Mouse (Mus musculus): ENCODE measurements around the gene Prkab1. TPM values are rescaled to one million over a fixed set of nuclear protein-coding genes. Genes with fewer than 3 reads are reported as not detected.

The Prkab1 gene
- polyA plus RNA-seq, 1 experiment from 2014 or later: 71.1 TPM

GRCm38 (mm10) chr5:115979134-115979696 lies 45.1 kb downstream of the Prkab1 start:
- Histone ChIP-seq H3K27ac (ENCODE audit: low read length) (no peak overlapping the region; the same call in 1 of the 2 replicates), H3K27me3 (ENCODE audit: control insufficient read depth, insufficient read depth, low read length) (no peaks in the 10 kb centered on the region), H3K36me3 (ENCODE audit: control insufficient read depth, insufficient read depth, low read length) (no peaks in the 10 kb centered on the region; the same call in 1 of the 2 replicates), H3K9me3 (replicated peaks; ENCODE audit: control insufficient read depth, low read length) (no peaks in the 10 kb centered on the region), H3K4me3 (replicated peaks; ENCODE audit: low read length) (no peak overlapping the region), H3K4me1 (ENCODE audit: control insufficient read depth, insufficient read depth, low read length) (0 out of 2 replicates have a peak, but pooled peaks cover 4% of the 10 kb centered on the region), H3K4me2 (ENCODE audit: low read depth, low read length) (no peak overlapping the region), H3K9ac (ENCODE audit: low read length) (no peak overlapping the region)
- no peak for ATAC-seq (ENCODE audit: insufficient read depth, low FRiP score)
- 64% methylated on average over 16 of the region's 16 CpGs for WGBS

GRCm38 (mm10) chr5:115978255-115978654 lies 46.1 kb downstream of the Prkab1 start:
- Histone ChIP-seq H3K27ac (ENCODE audit: low read length) (peak overlapping the region; percentile 71), H3K27me3 (ENCODE audit: control insufficient read depth, insufficient read depth, low read length) (no peaks in the 10 kb centered on the region)
- WGBS: 68% methylated on average over 5 of the region's 5 CpGs

GRCm38 (mm10) chr5:115977757-115978156 lies 46.6 kb downstream of the Prkab1 start:
- Histone ChIP-seq H3K4me1 (ENCODE audit: control insufficient read depth, insufficient read depth, low read length) (0 out of 2 replicates have a peak, but pooled peaks cover 4% of the 10 kb centered on the region), H3K36me3 (ENCODE audit: control insufficient read depth, insufficient read depth, low read length) (peaks cover 4% of the 10 kb centered on the region; the same call in 1 of the 2 replicates), H3K27ac (ENCODE audit: low read length) (peak overlapping the region; percentile 71), H3K4me2 (ENCODE audit: low read depth, low read length) (peak overlapping the region; percentile 16; the same call in 1 of the 2 replicates), H3K4me3 (replicated peaks; ENCODE audit: low read length) (no peak overlapping the region), H3K9ac (ENCODE audit: low read length) (peak overlapping the region; percentile 25; the same call in 1 of the 2 replicates), H3K27me3 (ENCODE audit: control insufficient read depth, insufficient read depth, low read length) (no peaks in the 10 kb centered on the region), H3K9me3 (replicated peaks; ENCODE audit: control insufficient read depth, low read length) (no peaks in the 10 kb centered on the region)
- WGBS: 55% methylated on average over 10 of the region's 10 CpGs
- peak; percentile 51; the same call in 1 of the 2 replicates for ATAC-seq (ENCODE audit: insufficient read depth, low FRiP score)

More at GRCm38 (mm10) chr5:115978255-115978654, 46.1 kb downstream of the Prkab1 start:
- peaks cover 4% of the 10 kb centered on the region; the same call in 1 of the 2 replicates for H3K36me3 ChIP-seq (ENCODE audit: control insufficient read depth, insufficient read depth, low read length)
- H3K9me3 ChIP-seq (replicated peaks; ENCODE audit: control insufficient read depth, low read length): no peaks in the 10 kb centered on the region
- peak overlapping the region; percentile 25; the same call in 1 of the 2 replicates for H3K9ac ChIP-seq (ENCODE audit: low read length)
- no peak overlapping the region for H3K4me3 ChIP-seq (replicated peaks; ENCODE audit: low read length)
- H3K4me2 ChIP-seq (ENCODE audit: low read depth, low read length): no peak overlapping the region
- ATAC-seq (ENCODE audit: insufficient read depth, low FRiP score): no peak
- H3K4me1 ChIP-seq (ENCODE audit: control insufficient read depth, insufficient read depth, low read length): 0 out of 2 replicates have a peak, but pooled peaks cover 4% of the 10 kb centered on the region

GRCm38 (mm10) chr5:115977266-115977665 lies 47.0 kb downstream of the Prkab1 start:
- Histone ChIP-seq H3K36me3 (ENCODE audit: control insufficient read depth, insufficient read depth, low read length) (peaks cover 4% of the 10 kb centered on the region; the same call in 1 of the 2 replicates), H3K27ac (ENCODE audit: low read length) (peak overlapping the region; percentile 71), H3K4me1 (ENCODE audit: control insufficient read depth, insufficient read depth, low read length) (0 out of 2 replicates have a peak, but pooled peaks cover 4% of the 10 kb centered on the region), H3K9me3 (replicated peaks; ENCODE audit: control insufficient read depth, low read length) (no peaks in the 10 kb centered on the region), H3K4me2 (ENCODE audit: low read depth, low read length) (peak overlapping the region; percentile 16), H3K4me3 (replicated peaks; ENCODE audit: low read length) (no peak overlapping the region), H3K27me3 (ENCODE audit: control insufficient read depth, insufficient read depth, low read length) (no peaks in the 10 kb centered on the region), H3K9ac (ENCODE audit: low read length) (no peak overlapping the region)
- ATAC-seq (ENCODE audit: insufficient read depth, low FRiP score): no peak
- WGBS: 37% methylated on average over 10 of the region's 10 CpGs

- no peak overlapping the region for H3K9ac ChIP-seq (ENCODE audit: low read length)
- H3K27ac ChIP-seq (ENCODE audit: low read length): peak overlapping the region; percentile 48; the same call in 1 of the 2 replicates
These were observed 47.9 kb downstream of the Prkab1 start for GRCm38 (mm10) chr5:115976446-115976845.

GRCm38 (mm10) chr5:115975672-115976071 lies 48.6 kb downstream of the Prkab1 start:
- Histone ChIP-seq H3K9me3 (replicated peaks; ENCODE audit: control insufficient read depth, low read length) (no peaks in the 10 kb centered on the region), H3K4me2 (ENCODE audit: low read depth, low read length) (no peak overlapping the region), H3K4me1 (ENCODE audit: control insufficient read depth, insufficient read depth, low read length) (0 out of 2 replicates have a peak, but pooled peaks cover 4% of the 10 kb centered on the region), H3K36me3 (ENCODE audit: control insufficient read depth, insufficient read depth, low read length) (peaks cover 4% of the 10 kb centered on the region; the same call in 1 of the 2 replicates), H3K27me3 (ENCODE audit: control insufficient read depth, insufficient read depth, low read length) (no peaks in the 10 kb centered on the region), H3K9ac (ENCODE audit: low read length) (no peak overlapping the region), H3K4me3 (replicated peaks; ENCODE audit: low read length) (no peak overlapping the region), H3K27ac (ENCODE audit: low read length) (peak overlapping the region; percentile 13; the same call in 1 of the 2 replicates)
- ATAC-seq (ENCODE audit: insufficient read depth, low FRiP score): no peak
- WGBS: 74% methylated on average over 10 of the region's 10 CpGs

More at GRCm38 (mm10) chr5:115976446-115976845, 47.9 kb downstream of the Prkab1 start:
- Histone ChIP-seq H3K4me2 (ENCODE audit: low read depth, low read length) (no peak overlapping the region), H3K9me3 (replicated peaks; ENCODE audit: control insufficient read depth, low read length) (no peaks in the 10 kb centered on the region), H3K36me3 (ENCODE audit: control insufficient read depth, insufficient read depth, low read length) (peaks cover 4% of the 10 kb centered on the region; the same call in 1 of the 2 replicates), H3K27me3 (ENCODE audit: control insufficient read depth, insufficient read depth, low read length) (no peaks in the 10 kb centered on the region), H3K4me3 (replicated peaks; ENCODE audit: low read length) (no peak overlapping the region), H3K4me1 (ENCODE audit: control insufficient read depth, insufficient read depth, low read length) (0 out of 2 replicates have a peak, but pooled peaks cover 4% of the 10 kb centered on the region)
- no peak for ATAC-seq (ENCODE audit: insufficient read depth, low FRiP score)
- 87% methylated on average over 5 of the region's 5 CpGs for WGBS

- H3K36me3 ChIP-seq (ENCODE audit: control insufficient read depth, insufficient read depth, low read length): peaks cover 9% of the 10 kb centered on the region; the same call in 1 of the 2 replicates
- peak; percentile 91 for ATAC-seq (ENCODE audit: insufficient read depth, low FRiP score)
These were observed 53.1 kb downstream of the Prkab1 start for GRCm38 (mm10) chr5:115971236-115971635.

More at GRCm38 (mm10) chr5:115971236-115971635, 53.1 kb downstream of the Prkab1 start:
- H3K4me1 ChIP-seq (ENCODE audit: control insufficient read depth, insufficient read depth, low read length): no peaks in the 10 kb centered on the region
- 54% methylated on average over 15 of the region's 15 CpGs for WGBS
- H3K27ac ChIP-seq (ENCODE audit: low read length): peak overlapping the region; percentile 92
- no peak overlapping the region; the same call in 1 of the 2 replicates for H3K4me2 ChIP-seq (ENCODE audit: low read depth, low read length)
- no peaks in the 10 kb centered on the region for H3K9me3 ChIP-seq (replicated peaks; ENCODE audit: control insufficient read depth, low read length)
- no peak overlapping the region for H3K4me3 ChIP-seq (replicated peaks; ENCODE audit: low read length)
- H3K9ac ChIP-seq (ENCODE audit: low read length): peak overlapping the region; percentile 41; the same call in 1 of the 2 replicates
- no peaks in the 10 kb centered on the region for H3K27me3 ChIP-seq (ENCODE audit: control insufficient read depth, insufficient read depth, low read length)
